Mouse (Mus musculus) heart, adult 2 months (tissue): Measurements from ENCODE around the gene Vsx2. TPM values are rescaled to one million over a fixed set of nuclear protein-coding genes. Genes with fewer than 3 reads are reported as not detected.

Source experiments
- DNase-seq, 2 experiments: peaks; one replicate each; pipeline ENCODE4 v3.0.0; 2021
- H3K27ac ChIP-seq: fragments of 200-600 bp; 2 replicates; pipeline ENCODE4 v1.8.1; 2022
- H3K27me3 ChIP-seq: fragments of 200-500 bp; 2 replicates; pipeline ENCODE4 v1.6.1; 2012; ENCODE audit warnings: mild to moderate bottlenecking, low read length, inconsistent platforms, mixed read lengths; ENCODE audit not compliant: control insufficient read depth, insufficient read depth
- H3K36me3 ChIP-seq: fragments of 200-500 bp; 2 replicates; pipeline ENCODE4 v1.6.1; 2012; ENCODE audit warnings: low read length, inconsistent platforms; ENCODE audit not compliant: control insufficient read depth, insufficient read depth
- H3K4me1 ChIP-seq: fragments of 200-500 bp; 2 replicates; pipeline ENCODE4 v1.6.1; 2011; ENCODE audit warnings: low read length; ENCODE audit not compliant: control insufficient read depth, insufficient read depth
- H3K4me3 ChIP-seq: fragments of 200-600 bp; 2 replicates; pipeline ENCODE4 v1.8.1; 2022
- H3K79me2 ChIP-seq: fragments of 200-500 bp; replicated peaks from 2 replicates; pipeline ENCODE4 v1.6.1; 2012; ENCODE audit warnings: mild to moderate bottlenecking, inconsistent platforms, low read length, moderate library complexity, mixed read lengths; ENCODE audit not compliant: control insufficient read depth, insufficient read depth
- H3K9ac ChIP-seq: fragments of 200-500 bp; 2 replicates; pipeline ENCODE4 v1.6.1; 2012; ENCODE audit warnings: low read depth, mild to moderate bottlenecking, control low read depth, inconsistent platforms, low read length, mixed read lengths
- CTCF ChIP-seq: fragments of 200-600 bp; IDR thresholded peaks from 2 replicates; pipeline ENCODE4 v1.8.1; 2022; ENCODE audit warnings: antibody characterized with exemption, mild to moderate bottlenecking, moderate library complexity
- EP300 ChIP-seq: fragments of 200-500 bp; IDR thresholded peaks from 2 replicates; pipeline ENCODE4 v1.6.1; 2011; ENCODE audit warnings: low read depth, low read length, control low read depth; ENCODE audit not compliant: insufficient read depth
- POLR2A ChIP-seq: fragments of 200-500 bp; IDR thresholded peaks from 2 replicates; pipeline ENCODE4 v1.6.1; 2011; ENCODE audit warnings: mild to moderate bottlenecking, low read depth, low read length, control low read depth; ENCODE audit not compliant: insufficient read depth
- WGBS: fragments of 180-500 bp; shearing (Covaris S2); methylation state at CpG from one replicate; pipeline ENCODE4 v1.1.7; 2018; 5-methylcytosine and 5-hydroxymethylcytosine counted together
- intact Hi-C: fragments of 180-260 bp; cut with DNase I; formaldehyde crosslinking; loops from one replicate; pipeline ENCODE4 v1.15.1; 2025
- polyA plus RNA-seq: library from polyadenylated mRNA; depleted of rRNA; stranded (reverse); fragments of >200 nt; gene quantifications from 2 replicates; pipeline ENCODE4 v1.2.3, GENCODE M21; 2012
- total RNA-seq, 2 experiments: library from RNA; stranded (reverse); gene quantifications; 2 replicates each; pipeline ENCODE4 v1.2.3; 2021

Gene Vsx2
- total and polyA plus RNA-seq, 3 experiments, result not detected

GRCm38 (mm10) chr12:84614001-84614400 lies 44.4 kb downstream of the Vsx2 start:
- Histone ChIP-seq H3K36me3 (no peaks in the 10 kb centered on the region), H3K4me3 (no peak overlapping the region), H3K27me3 (no peaks in the 10 kb centered on the region), H3K27ac (no peak overlapping the region), H3K79me2 (no peaks in the 10 kb centered on the region), H3K9ac (no peak overlapping the region), H3K4me1 (no peaks in the 10 kb centered on the region)
- intact Hi-C loops, result no loop called here
- TF ChIP-seq EP300, result no peak
- no peak for DNase-seq
- WGBS, result 89% methylated on average over 11 of the region's 11 CpGs

GRCm38 (mm10) chr12:84614524-84614923 lies 45.0 kb downstream of the Vsx2 start:
- 49% methylated on average over 7 of the region's 7 CpGs for WGBS
- intact Hi-C loops, result no loop called here
- no peaks in the 10 kb centered on the region for H3K4me1 ChIP-seq
- no peak overlapping the region for H3K27ac ChIP-seq
- H3K27me3 ChIP-seq, result no peaks in the 10 kb centered on the region
- TF ChIP-seq EP300, result no peak
- TF ChIP-seq POLR2A, result no peak
- TF ChIP-seq CTCF, result no peak
- H3K9ac ChIP-seq, result no peak overlapping the region
- H3K36me3 ChIP-seq, result no peaks in the 10 kb centered on the region
- no peaks in the 10 kb centered on the region for H3K79me2 ChIP-seq
- H3K4me3 ChIP-seq, result no peak overlapping the region
- no peak for DNase-seq

- H3K27ac ChIP-seq, result peak within 1 kb of the TSS; percentile 71
- no peaks in the 10 kb centered on the region for H3K79me2 ChIP-seq
- intact Hi-C loops, result no loop called here
- H3K27me3 ChIP-seq, result no peaks in the 10 kb centered on the region
- under 1% methylated on average over 34 of the region's 34 CpGs for WGBS
- TF ChIP-seq EP300, result peak; percentile 63; the same call in 1 of the 2 replicates
- TF ChIP-seq POLR2A, result peak; percentile 88
- TF ChIP-seq CTCF, result peak; percentile 88
- peak within 1 kb of the TSS; percentile 75 for H3K4me3 ChIP-seq
- peak within 1 kb of the TSS; percentile 83 for H3K9ac ChIP-seq
- DNase-seq, result peak; percentile 94 to 97
- no peaks in the 10 kb centered on the region for H3K36me3 ChIP-seq
- no peaks in the 10 kb centered on the region for H3K4me1 ChIP-seq
Observed at GRCm38 (mm10) chr12:84616977-84617630, 47.5 kb downstream of the Vsx2 start, which contains the start of gene Abcd4. Gene Abcd4, minus strand, starts transcription at chr12:84617413.

GRCm38 (mm10) chr12:84617663-84618062 lies 48.1 kb downstream of the Vsx2 start:
- Histone ChIP-seq H3K4me3 (peak overlapping the region; percentile 75), H3K27ac (peak overlapping the region; percentile 49), H3K9ac (peak overlapping the region; percentile 45; the same call in 1 of the 2 replicates), H3K36me3 (no peaks in the 10 kb centered on the region), H3K79me2 (no peaks in the 10 kb centered on the region), H3K27me3 (no peaks in the 10 kb centered on the region), H3K4me1 (no peaks in the 10 kb centered on the region)
- DNase-seq, result peak in 1 of 2 experiments; percentile 26
- TF ChIP-seq CTCF, result no peak
- no peak for TF ChIP-seq POLR2A
- no peak for TF ChIP-seq EP300
- intact Hi-C loops, result no loop called here
- 6% methylated on average over 10 of the region's 10 CpGs for WGBS

GRCm38 (mm10) chr12:84620975-84621374 lies 51.4 kb downstream of the Vsx2 start:
- no peaks in the 10 kb centered on the region for H3K36me3 ChIP-seq
- no peak overlapping the region for H3K9ac ChIP-seq
- no peak for TF ChIP-seq POLR2A
- TF ChIP-seq EP300, result no peak
- TF ChIP-seq CTCF, result peak; percentile 74
- H3K4me1 ChIP-seq, result no peaks in the 10 kb centered on the region
- H3K4me3 ChIP-seq, result no peak overlapping the region
- intact Hi-C loops, result no loop called here
- peaks cover 2% of the 10 kb centered on the region; the same call in 1 of the 2 replicates for H3K27me3 ChIP-seq
- DNase-seq, result no peak
- no peak overlapping the region for H3K27ac ChIP-seq
- no peaks in the 10 kb centered on the region for H3K79me2 ChIP-seq

GRCm38 (mm10) chr12:84624601-84625000 lies 55.0 kb downstream of the Vsx2 start:
- Histone ChIP-seq H3K36me3 (no peaks in the 10 kb centered on the region), H3K4me1 (no peaks in the 10 kb centered on the region), H3K79me2 (no peaks in the 10 kb centered on the region), H3K27ac (no peak overlapping the region), H3K4me3 (no peak overlapping the region), H3K27me3 (peaks cover 2% of the 10 kb centered on the region; the same call in 1 of the 2 replicates), H3K9ac (no peak overlapping the region)
- WGBS, result 21% methylated on average over 8 of the region's 8 CpGs
- TF ChIP-seq CTCF (no peak), POLR2A (no peak), EP300 (no peak)
- intact Hi-C loops, result no loop called here
- DNase-seq, result no peak

- TF ChIP-seq POLR2A (no peak), CTCF (no peak), EP300 (no peak)
- DNase-seq, result no peak
- WGBS, result 12% methylated on average over 9 of the region's 9 CpGs
- Histone ChIP-seq H3K79me2 (no peaks in the 10 kb centered on the region), H3K27me3 (peaks cover 2% of the 10 kb centered on the region; the same call in 1 of the 2 replicates), H3K4me3 (no peak overlapping the region), H3K27ac (no peak overlapping the region), H3K4me1 (no peaks in the 10 kb centered on the region), H3K9ac (no peak overlapping the region), H3K36me3 (no peaks in the 10 kb centered on the region)
- intact Hi-C loops, result no loop called here
Observed at GRCm38 (mm10) chr12:84625116-84625515, 55.6 kb downstream of the Vsx2 start.
